Mouse (Mus musculus) T-helper 1 cell (primary cell): ENCODE measurements around the gene Defb26.

Source experiments
- in situ Hi-C: fragments of 300-600 bp; cut with MboI, MseI; formaldehyde crosslinking; loops from one replicate; pipeline ENCODE4 v1.15.1; 2025; ENCODE audit warnings: high pct_unique_total_duplicates

Gene Defb26

GRCm38 (mm10) chr2:152464570-152465150, 46.8 kb downstream of the Defb26 start, which contains the start of gene Defb23:
TSS of gene Defb23 (minus strand) at chr2:152464620.
- in situ Hi-C loops, result no loop called here

DNA sequence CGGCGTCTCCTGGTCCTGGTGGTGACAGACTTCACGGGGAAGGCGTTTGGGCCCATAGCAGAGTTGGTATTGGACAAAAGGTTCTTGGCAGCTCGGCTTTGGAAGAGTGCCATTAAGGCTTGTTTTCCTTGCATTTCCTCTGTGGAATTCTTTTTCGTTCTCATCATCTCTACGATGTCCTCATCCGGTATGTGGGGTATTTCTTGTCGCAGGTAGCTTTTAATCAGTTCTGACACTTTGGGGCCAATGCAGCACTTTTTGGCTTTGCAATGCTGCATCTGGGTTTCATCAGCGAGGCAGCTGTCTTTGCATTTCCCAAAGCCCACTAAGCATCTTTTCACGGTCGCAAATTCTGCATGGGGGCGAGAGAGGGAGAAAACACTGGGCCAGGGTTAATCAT, 52.3 kb downstream of the Defb26 start:
- in situ Hi-C loops, result no loop called here
